Mouse (Mus musculus): ENCODE results near the gene Sgcd.

GRCm38 (mm10) chr11:47224148-47224547, 764.6 kb downstream of the Sgcd start:
- no peak for TF ChIP-seq CTCF (IDR thresholded peaks at IDR 0.05; ENCODE audit: low read depth)
- TF ChIP-seq EP300 (IDR thresholded peaks at IDR 0.05; ENCODE audit: low read depth), result no peak

Data from heart, postnatal 0 days (tissue).